Mouse (Mus musculus): ENCODE data around the gene Kmt2b.

DNA sequence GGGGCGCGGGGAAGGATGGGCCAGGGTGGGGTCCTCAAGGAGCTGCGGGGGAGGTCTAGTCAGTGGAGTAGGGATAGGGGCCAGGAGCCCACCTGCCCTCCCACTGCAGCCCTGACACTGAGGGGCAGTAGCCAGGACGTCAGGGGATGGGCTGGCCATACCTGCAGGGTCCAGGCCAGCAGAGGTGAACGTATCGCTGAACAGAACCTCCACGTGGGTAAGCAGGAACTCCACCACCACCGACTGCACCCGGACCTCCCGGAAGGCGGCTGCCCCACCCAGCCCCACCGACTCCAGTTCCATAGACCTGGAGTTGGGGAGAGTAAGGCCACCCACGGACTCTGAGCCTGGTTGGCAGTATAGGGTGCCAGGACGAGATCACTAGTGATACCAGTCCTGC lies 61.5 kb downstream of the Kmt2b start:
- TF ChIP-seq CTCF (IDR thresholded peaks at IDR 0.05; ENCODE audit: low read depth) (no peak), EP300 (optimal IDR thresholded peaks at IDR 0.05) (no peak)
